Mouse (Mus musculus): ENCODE measurements around the gene Ifitm5. TPM values are rescaled to one million over a fixed set of nuclear protein-coding genes. Genes with fewer than 3 reads are reported as not detected.

The Ifitm5 gene
- polyA plus RNA-seq (2015; fragmentation: Nextera tagmentation; extraction: Ambion mirVana), result 1.6 and 1.8 TPM in 2 replicates

DNA sequence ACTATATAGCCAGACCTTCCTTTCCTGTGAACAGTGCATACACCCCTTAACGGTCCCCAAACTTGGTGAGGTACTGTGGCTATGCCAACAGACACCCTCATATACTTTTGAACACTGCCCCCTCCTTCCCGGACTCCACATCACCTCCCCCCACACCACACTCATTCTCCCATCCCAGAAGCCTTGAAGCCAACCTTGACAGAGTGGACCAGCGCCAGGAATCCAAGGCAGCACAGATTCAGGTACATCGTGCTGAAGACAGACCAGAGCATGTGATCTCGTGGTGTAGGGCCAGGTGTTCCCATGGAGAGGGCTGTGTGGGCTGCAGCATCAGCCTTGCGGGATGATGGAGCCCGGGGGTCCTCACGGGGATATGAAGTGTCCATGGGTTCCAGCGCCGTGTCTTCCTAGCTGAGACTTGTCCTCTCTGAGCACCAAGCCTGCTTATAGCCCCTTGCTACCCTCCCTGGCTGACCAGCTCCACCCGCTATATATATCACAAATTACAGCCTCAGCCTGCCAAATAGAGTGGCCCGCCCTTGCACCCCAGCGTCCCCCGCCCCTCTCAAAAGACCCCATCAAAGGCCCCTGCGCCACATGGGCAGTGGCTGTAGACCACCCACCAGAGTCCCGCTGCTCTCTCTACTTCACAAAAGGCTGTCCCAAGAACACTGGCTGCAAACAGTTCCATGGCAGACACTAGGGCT, at the start of gene Ifitm5:
Gene Ifitm5, minus strand, starts transcription at position 468 of the 707 bp plus-strand sequence.
- 86% methylated on average over 16 of the region's 16 CpGs for WGBS
- DNase-seq (ENCODE audit: low spot score), result no peak

DNA sequence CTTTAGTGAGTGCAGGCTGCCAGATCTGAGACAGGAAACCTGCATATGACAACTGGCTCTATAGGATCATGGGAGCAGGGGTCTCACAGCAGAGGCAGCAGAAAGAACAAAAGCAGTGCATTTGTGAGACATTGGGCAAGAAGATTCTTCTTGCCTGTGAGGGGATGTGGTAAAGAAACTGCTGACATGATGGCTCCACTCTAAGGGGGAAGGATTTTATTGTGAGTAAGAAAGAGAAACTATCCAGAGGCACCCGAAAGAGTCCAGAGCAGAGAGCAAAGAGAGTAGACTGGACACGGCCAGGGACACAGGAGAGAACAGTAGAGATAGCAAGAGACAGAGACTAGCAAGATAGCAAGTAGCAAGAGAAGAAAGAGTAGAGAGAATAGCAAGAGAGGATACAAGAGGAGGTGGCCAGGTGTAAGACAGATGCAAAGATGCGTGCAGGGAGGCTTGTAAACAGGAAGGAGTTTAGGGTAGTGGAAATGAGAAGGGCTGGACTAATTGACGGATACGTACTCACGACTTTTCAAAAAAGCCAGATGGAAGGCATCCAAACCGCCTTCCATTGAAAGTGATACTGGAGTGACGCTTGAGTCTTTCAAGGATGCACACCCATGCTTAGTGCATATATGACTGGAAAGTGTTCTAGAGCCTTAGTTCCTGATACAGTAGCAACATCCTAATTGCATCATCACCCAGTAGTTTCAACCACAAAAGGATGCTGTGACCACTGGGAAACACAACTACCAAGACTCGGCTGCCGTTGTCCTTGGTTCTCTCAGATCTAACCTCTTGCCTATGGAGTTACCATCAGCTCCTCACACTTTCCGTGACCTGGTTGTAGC, 49.0 kb upstream of the Ifitm5 start:
- 64% methylated on average over 11 of the region's 11 CpGs for WGBS
- ATAC-seq (peak; percentile 41; the same call in 1 of the 2 replicates), DNase-seq (ENCODE audit: low spot score) (peak; percentile 67)
- no peaks in the 10 kb centered on the region for H3K27me3 ChIP-seq (replicated peaks; ENCODE audit: insufficient read depth, low read length)
- no peak overlapping the region for H3K4me2 ChIP-seq (replicated peaks; ENCODE audit: low read depth, low read length)
- no peak overlapping the region for H3K9ac ChIP-seq (replicated peaks; ENCODE audit: low read depth)
- peak overlapping the region; percentile 43 for H3K27ac ChIP-seq (ENCODE audit: low read length)
- H3K4me3 ChIP-seq (ENCODE audit: low read depth, low read length), result no peak overlapping the region
- no peaks in the 10 kb centered on the region for H3K9me3 ChIP-seq (ENCODE audit: low read length)
- no peaks in the 10 kb centered on the region for H3K36me3 ChIP-seq (ENCODE audit: insufficient read depth, low read length)
- H3K4me1 ChIP-seq (ENCODE audit: insufficient read depth, low read depth, low read length), result no peaks in the 10 kb centered on the region
- TF ChIP-seq CTCF (IDR thresholded peaks at IDR 0.05) (no peak), EP300 (IDR thresholded peaks at IDR 0.05) (no peak)

More for the DNA sequence above, at the start of gene Ifitm5:
- H3K9ac ChIP-seq (replicated peaks; ENCODE audit: low read depth), result peak within 1 kb of the TSS; percentile 13
- no peaks in the 10 kb centered on the region for H3K9me3 ChIP-seq (ENCODE audit: low read length)
- H3K27me3 ChIP-seq (replicated peaks; ENCODE audit: insufficient read depth, low read length), result no peaks in the 10 kb centered on the region
- H3K4me2 ChIP-seq (replicated peaks; ENCODE audit: low read depth, low read length), result peak within 1 kb of the TSS; percentile 20
- H3K36me3 ChIP-seq (ENCODE audit: insufficient read depth, low read length), result peaks cover 25% of the 10 kb centered on the region; the same call in 1 of the 2 replicates
- ATAC-seq, result no peak
- H3K27ac ChIP-seq (ENCODE audit: low read length), result peak within 1 kb of the TSS; percentile 38
- no peak within 1 kb of the TSS for H3K4me3 ChIP-seq (ENCODE audit: low read depth, low read length)
- TF ChIP-seq CTCF (IDR thresholded peaks at IDR 0.05) (no peak), EP300 (IDR thresholded peaks at IDR 0.05) (no peak)
- peaks cover 14% of the 10 kb centered on the region; the same call in 1 of the 2 replicates for H3K4me1 ChIP-seq (ENCODE audit: insufficient read depth, low read depth, low read length)

DNA sequence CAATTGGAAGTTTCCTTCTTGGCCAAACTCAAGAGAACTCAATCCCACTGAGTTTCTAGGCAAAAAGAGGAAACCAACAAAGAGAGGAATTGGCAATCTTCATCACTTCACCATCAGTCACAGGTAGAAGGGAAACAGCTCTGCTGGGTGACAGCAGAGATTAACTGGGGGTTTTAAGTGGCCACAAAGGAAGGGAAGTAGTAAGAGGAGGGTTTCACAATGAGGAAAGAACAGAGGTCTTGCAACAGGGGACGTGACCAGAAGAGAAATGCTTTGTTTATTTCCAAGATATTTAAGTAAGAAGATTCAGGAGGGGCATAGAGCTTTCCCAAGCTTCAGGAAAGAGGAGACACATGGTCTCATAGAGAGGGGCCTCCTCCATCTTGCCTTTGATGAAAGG, 47.7 kb upstream of the Ifitm5 start:
- peak; percentile 85 for DNase-seq (ENCODE audit: low spot score)
- 0 out of 2 replicates have a peak overlapping the region, but pooled peaks have one; percentile 0 for H3K27ac ChIP-seq (ENCODE audit: low read length)
- 23% methylated on average over 1 of the region's 1 CpGs for WGBS
- H3K9me3 ChIP-seq (ENCODE audit: low read length), result no peaks in the 10 kb centered on the region
- no peak overlapping the region for H3K9ac ChIP-seq (replicated peaks; ENCODE audit: low read depth)
- H3K4me2 ChIP-seq (replicated peaks; ENCODE audit: low read depth, low read length), result no peak overlapping the region
- no peak overlapping the region for H3K4me3 ChIP-seq (ENCODE audit: low read depth, low read length)
- H3K27me3 ChIP-seq (replicated peaks; ENCODE audit: insufficient read depth, low read length), result no peaks in the 10 kb centered on the region
- ATAC-seq, result peak; percentile 43
- no peaks in the 10 kb centered on the region for H3K4me1 ChIP-seq (ENCODE audit: insufficient read depth, low read depth, low read length)
- H3K36me3 ChIP-seq (ENCODE audit: insufficient read depth, low read length), result no peaks in the 10 kb centered on the region
- TF ChIP-seq CTCF (IDR thresholded peaks at IDR 0.05), result no peak
- TF ChIP-seq EP300 (IDR thresholded peaks at IDR 0.05), result peak; percentile 48

DNA sequence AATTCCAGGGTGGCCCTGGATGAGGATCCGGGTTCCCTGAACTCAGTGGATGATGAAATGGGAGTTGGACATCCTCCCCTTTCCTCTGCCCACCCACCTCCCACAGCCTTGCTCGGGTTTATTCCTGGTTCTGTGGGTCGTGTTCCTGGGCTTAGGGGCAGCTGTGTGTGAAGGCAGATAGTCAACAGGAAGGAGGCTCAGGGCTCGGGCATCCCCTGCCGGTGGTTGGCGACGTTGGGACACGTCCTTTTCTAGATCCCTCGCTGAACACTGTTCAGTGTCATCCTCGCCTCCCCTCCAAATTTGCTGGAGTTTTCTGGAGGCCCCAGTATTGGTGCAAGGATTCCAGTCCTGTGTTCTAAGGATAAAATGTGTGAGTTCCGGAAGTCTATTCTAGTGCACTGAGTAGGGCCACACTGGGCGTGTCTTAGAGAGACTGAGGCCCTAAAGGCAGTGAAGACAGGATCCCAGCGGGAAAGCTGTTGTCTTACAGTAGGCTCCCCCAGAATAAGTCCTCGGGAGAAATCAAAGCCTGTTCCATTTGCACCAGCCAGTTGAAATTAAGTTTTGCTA, 41.1 kb upstream of the Ifitm5 start:
- H3K4me3 ChIP-seq (ENCODE audit: low read depth, low read length), result no peak overlapping the region
- TF ChIP-seq EP300 (IDR thresholded peaks at IDR 0.05) (no peak), CTCF (IDR thresholded peaks at IDR 0.05) (peak; percentile 16; the same call in 1 of the 2 replicates)
- ATAC-seq (no peak), DNase-seq (ENCODE audit: low spot score) (no peak)
- no peaks in the 10 kb centered on the region for H3K36me3 ChIP-seq (ENCODE audit: insufficient read depth, low read length)
- no peak overlapping the region for H3K9ac ChIP-seq (replicated peaks; ENCODE audit: low read depth)
- H3K4me2 ChIP-seq (replicated peaks; ENCODE audit: low read depth, low read length), result no peak overlapping the region
- H3K27me3 ChIP-seq (replicated peaks; ENCODE audit: insufficient read depth, low read length), result no peaks in the 10 kb centered on the region
- H3K27ac ChIP-seq (ENCODE audit: low read length), result no peak overlapping the region
- H3K4me1 ChIP-seq (ENCODE audit: insufficient read depth, low read depth, low read length), result no peaks in the 10 kb centered on the region; the same call in 1 of the 2 replicates
- H3K9me3 ChIP-seq (ENCODE audit: low read length), result no peaks in the 10 kb centered on the region
- WGBS, result 83% methylated on average over 14 of the region's 14 CpGs

DNA sequence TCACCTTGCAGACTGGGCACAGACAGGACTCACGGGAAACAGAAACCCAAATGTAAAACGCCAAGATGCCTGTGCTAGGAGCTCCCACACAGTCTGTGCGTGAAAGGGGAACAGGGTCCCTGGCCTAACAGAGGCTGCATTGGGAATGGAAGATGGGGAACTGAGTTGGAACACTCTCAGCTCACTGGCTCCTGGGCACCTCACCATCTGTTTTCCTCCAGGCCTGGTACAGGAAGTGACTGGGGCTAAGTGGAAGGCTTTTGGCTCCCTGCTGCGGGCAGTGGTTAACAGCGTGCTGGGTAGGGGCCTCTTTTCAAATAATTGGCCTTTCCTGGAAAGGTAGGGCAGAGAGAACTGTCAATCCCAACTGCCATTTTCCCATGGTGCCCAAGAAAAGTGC, 40.5 kb upstream of the Ifitm5 start:
- Histone ChIP-seq H3K9ac (replicated peaks; ENCODE audit: low read depth) (no peak overlapping the region), H3K4me3 (ENCODE audit: low read depth, low read length) (no peak overlapping the region), H3K4me2 (replicated peaks; ENCODE audit: low read depth, low read length) (no peak overlapping the region), H3K27ac (ENCODE audit: low read length) (no peak overlapping the region), H3K36me3 (ENCODE audit: insufficient read depth, low read length) (no peaks in the 10 kb centered on the region), H3K4me1 (ENCODE audit: insufficient read depth, low read depth, low read length) (no peaks in the 10 kb centered on the region; the same call in 1 of the 2 replicates), H3K9me3 (ENCODE audit: low read length) (peaks cover 3% of the 10 kb centered on the region; the same call in 1 of the 2 replicates), H3K27me3 (replicated peaks; ENCODE audit: insufficient read depth, low read length) (no peaks in the 10 kb centered on the region)
- 48% methylated on average over 5 of the region's 5 CpGs for WGBS
- DNase-seq (ENCODE audit: low spot score) (no peak), ATAC-seq (no peak)
- TF ChIP-seq CTCF (IDR thresholded peaks at IDR 0.05), result no peak
- TF ChIP-seq EP300 (IDR thresholded peaks at IDR 0.05), result no peak

DNA sequence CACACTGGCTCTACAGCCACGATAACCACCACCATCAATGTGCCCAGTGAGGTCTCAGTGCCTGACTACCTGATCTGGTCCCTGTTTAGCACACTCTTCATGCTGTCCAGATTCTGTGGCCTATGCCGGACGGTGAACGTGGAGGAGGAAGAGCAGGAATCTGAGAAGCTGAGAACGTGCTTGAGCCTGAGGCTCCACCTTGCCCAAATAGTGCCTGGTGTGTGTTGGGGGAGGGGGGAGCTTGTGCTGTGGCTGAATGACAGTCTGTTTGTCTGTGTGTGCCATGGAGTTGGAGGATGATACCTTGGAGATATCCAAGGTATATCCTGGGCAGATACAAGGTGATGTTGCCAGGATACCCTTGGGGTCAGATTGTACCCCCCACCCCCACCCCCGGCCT, 40.1 kb upstream of the Ifitm5 start:
- Histone ChIP-seq H3K9me3 (ENCODE audit: low read length) (peaks cover 3% of the 10 kb centered on the region; the same call in 1 of the 2 replicates), H3K4me1 (ENCODE audit: insufficient read depth, low read depth, low read length) (no peaks in the 10 kb centered on the region; the same call in 1 of the 2 replicates), H3K4me3 (ENCODE audit: low read depth, low read length) (no peak overlapping the region), H3K36me3 (ENCODE audit: insufficient read depth, low read length) (no peaks in the 10 kb centered on the region), H3K27ac (ENCODE audit: low read length) (peak overlapping the region; percentile 20; the same call in 1 of the 2 replicates), H3K9ac (replicated peaks; ENCODE audit: low read depth) (no peak overlapping the region), H3K27me3 (replicated peaks; ENCODE audit: insufficient read depth, low read length) (no peaks in the 10 kb centered on the region), H3K4me2 (replicated peaks; ENCODE audit: low read depth, low read length) (no peak overlapping the region)
- ATAC-seq, result no peak
- TF ChIP-seq EP300 (IDR thresholded peaks at IDR 0.05), result no peak
- no peak for TF ChIP-seq CTCF (IDR thresholded peaks at IDR 0.05)
- DNase-seq (ENCODE audit: low spot score), result no peak
- WGBS, result 44% methylated on average over 6 of the region's 6 CpGs

Measured in lung, postnatal 0 days (tissue).